Mouse (Mus musculus): Measurements from ENCODE around the gene Sorl1.

Sorl1 gene

DNA sequence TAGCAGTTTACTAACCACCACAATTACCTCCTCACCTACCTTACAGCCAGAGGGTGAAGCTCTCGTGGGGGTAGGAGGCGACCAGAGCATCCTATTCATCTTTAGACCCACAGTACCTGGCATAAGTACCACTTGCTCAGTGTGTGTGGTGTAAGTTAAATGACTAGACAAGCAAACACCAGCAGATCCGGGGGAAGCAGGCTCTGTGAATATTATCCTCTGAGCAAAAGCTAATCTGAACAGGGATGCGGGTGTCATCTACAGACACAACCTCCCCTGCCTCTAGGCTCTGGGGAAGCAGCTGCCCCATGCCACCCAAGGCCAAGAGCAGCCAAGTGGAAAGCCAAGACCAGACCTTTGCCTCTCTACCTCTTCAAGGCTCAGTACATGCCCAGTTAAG is 68.7 kb downstream of the Sorl1 start:
- DNase-seq (ENCODE audit: extremely low spot score, low read depth, low spot score): no peak

- DNase-seq (ENCODE audit: extremely low spot score, low read depth, low spot score): no peak
These were observed 69.5 kb downstream of the Sorl1 start for GRCm38 (mm10) chr9:42054339-42055272.

- DNase-seq (ENCODE audit: extremely low spot score, low read depth, low spot score): no peak
These were observed 70.4 kb downstream of the Sorl1 start for GRCm38 (mm10) chr9:42053591-42054190.

- DNase-seq (ENCODE audit: extremely low spot score, low read depth, low spot score): no peak
These were observed 71.3 kb downstream of the Sorl1 start for GRCm38 (mm10) chr9:42052713-42053356.

DNA sequence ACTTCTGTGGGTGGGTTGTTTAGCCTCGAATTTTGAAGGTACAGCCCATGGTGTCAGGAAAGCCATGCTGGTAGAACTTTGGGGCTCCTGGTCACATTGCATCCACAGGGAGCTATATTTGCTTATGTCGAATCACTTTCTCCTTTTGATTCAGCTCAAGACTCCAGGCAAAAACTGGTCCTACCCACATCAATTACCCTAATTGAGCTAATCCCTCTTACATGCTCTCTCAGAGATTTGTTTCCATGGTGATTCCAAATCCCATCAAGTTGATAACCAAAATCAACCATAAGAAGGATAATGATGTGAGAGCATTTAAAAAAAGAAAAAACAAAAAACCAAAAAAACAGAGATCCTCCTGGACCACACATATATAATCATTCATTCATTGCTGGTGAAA is 75.6 kb downstream of the Sorl1 start:
- no peak for DNase-seq (ENCODE audit: extremely low spot score, low read depth, low spot score)

DNA sequence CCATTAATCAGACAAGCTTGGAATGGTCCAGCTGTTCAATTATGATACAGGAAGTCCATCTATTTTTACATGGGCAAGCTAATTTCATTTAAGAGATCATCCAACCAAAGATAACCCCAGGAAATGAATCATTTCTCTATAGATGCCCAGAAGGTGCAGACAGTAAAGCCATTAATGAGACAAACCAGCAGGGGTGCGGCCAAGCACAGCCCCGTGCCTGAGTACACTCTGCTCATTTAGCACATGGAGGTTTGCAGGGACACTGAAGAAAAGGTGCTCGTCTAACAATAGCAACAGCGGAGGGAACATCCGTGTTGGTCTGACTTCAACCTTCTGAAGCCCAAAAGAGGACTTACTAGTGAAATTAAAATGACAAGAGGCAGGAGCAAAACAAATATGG is 76.3 kb downstream of the Sorl1 start:
- no peak for DNase-seq (ENCODE audit: extremely low spot score, low read depth, low spot score)

- no peak for DNase-seq (ENCODE audit: extremely low spot score, low read depth, low spot score)
These were observed 77.8 kb downstream of the Sorl1 start for GRCm38 (mm10) chr9:42046248-42046647.

DNA sequence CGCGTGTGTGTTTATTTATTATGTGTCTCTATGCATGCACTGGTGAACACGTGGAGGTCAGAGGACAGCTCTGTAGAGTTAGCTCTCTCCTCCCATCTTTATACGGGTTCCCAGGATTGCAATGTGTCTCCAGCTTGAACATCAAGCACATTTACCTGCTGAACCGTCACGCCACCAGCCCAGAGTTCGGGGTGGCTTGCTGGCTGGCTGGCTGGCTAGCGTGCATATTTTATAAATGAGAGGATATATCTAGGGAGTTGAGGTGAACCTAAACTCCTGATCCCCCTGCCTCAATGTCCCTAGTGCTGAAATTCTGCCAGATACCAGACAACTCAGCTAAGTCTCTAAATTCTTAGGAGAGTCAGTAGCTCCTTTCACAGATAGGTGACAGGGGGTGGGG is 79.4 kb downstream of the Sorl1 start:
- no peak for DNase-seq (ENCODE audit: extremely low spot score, low read depth, low spot score)

GRCm38 (mm10) chr9:42043934-42044333 is 80.2 kb downstream of the Sorl1 start:
- DNase-seq (ENCODE audit: extremely low spot score, low read depth, low spot score): no peak

DNA sequence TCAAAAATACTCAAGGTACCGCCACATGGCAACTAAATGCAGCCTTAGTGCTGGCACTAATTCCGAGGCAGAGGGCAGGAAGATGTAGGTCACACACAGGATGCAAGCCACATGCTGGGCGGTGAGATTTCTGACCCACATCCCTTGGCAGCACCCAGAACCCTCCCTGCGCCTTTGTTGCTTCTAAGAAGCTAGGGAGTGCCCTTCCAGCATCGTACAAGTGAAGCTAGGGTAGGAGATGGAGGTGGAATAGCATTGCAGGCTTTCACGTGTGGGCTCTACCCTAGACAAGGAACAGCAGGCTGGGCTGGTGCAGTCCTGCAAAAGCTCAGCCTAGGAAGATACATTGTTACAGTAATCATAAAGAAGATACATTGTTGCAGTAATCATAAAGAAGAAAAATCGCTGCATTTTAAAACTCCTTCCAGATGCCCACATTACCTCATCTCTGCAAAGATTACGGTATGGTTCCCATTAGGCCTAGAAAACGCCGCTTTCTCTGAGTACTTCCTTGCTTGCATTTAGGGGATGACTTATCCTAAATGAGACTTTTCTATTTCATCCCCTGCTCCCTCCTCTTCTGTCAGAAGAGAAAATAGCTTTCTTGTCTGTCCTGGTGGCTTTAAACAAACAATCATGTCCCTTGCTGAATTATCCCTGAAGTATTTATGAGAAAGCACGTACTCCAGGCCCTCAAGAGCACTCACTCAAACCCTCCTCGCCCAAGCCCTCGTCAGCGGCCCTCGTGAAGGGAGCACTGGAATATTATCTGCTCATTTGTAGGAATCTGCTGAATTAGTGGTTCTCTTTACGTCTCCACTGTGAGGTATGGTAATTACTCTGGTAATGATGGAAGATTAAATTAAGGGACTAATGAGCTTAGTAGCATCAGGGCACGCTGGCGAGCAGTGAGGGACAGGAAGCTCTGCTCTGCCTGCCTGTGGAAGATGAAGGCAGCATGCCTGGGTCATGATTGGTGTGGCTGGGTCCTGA is 84.8 kb downstream of the Sorl1 start:
- DNase-seq (ENCODE audit: extremely low spot score, low read depth, low spot score): no peak

- no peak for DNase-seq (ENCODE audit: extremely low spot score, low read depth, low spot score)
These were observed 87.2 kb downstream of the Sorl1 start for GRCm38 (mm10) chr9:42036885-42037284.

DNA sequence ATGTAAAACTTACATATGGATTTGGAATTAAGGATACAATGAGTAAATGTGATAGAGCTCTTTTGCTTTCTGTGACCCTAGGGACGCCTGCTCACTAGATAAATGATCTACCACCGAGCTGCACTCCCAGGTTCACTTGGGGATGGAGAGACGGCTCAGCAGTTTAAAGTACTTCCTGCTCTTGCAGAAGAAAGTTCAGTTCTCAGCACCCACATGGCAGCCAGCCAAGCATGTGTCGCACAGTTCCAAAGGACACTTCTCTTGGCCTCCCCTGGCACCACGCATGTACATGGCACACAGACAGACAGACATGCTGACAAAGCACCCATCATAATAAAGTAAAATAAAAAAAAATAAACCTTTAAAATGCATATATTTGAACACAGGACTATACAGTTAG is 88.1 kb downstream of the Sorl1 start:
- DNase-seq (ENCODE audit: extremely low spot score, low read depth, low spot score): no peak

DNA sequence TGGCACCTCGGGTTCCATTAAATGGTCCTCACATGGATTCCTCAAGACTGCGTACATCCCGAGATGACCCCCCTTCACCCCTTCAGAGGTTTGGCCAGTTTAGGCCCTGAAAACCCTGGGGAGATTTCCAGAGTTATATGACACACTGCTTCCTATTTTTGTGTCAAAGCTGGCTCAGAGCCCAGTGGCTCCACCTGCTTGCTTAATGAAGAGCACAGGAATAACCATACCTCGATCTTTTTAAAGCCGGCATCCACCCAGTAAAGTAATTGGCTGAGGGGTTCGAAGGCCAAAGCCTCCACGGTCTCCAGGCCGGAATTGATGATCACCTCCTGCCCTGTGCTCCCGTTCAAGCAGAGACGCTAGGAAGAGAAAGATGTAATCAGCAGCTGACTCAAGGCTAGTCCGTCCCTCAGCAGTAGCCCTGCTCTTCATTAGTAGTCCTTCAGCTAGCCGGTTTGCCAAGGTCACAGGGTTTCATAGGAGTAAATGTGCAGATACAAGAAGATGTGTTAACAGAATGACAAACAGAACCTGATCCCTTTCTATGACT is 88.8 kb downstream of the Sorl1 start:
- DNase-seq (ENCODE audit: extremely low spot score, low read depth, low spot score): no peak

DNA sequence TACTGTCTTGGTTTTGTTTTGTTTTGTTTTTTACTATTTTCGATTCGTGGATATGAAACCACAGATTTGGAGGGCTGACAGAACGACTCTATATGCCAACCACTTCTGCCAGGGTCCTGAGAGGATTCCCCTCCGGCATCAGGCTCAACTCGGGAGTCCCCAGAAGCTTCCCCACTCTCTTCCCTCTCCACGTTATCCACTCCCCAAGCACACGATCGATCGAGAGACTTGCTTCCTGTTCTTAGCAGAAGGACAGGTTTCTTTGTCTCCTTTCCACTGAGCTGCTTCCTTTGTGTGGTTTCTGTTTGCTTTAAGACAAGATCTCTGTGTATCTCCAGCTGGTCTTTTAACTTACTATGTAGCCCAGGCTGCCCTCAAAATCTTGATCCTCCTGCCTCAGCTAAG is 90.0 kb downstream of the Sorl1 start:
- DNase-seq (ENCODE audit: extremely low spot score, low read depth, low spot score): no peak

GRCm38 (mm10) chr9:42033291-42034115 is 90.6 kb downstream of the Sorl1 start:
- no peak for DNase-seq (ENCODE audit: extremely low spot score, low read depth, low spot score)

DNA sequence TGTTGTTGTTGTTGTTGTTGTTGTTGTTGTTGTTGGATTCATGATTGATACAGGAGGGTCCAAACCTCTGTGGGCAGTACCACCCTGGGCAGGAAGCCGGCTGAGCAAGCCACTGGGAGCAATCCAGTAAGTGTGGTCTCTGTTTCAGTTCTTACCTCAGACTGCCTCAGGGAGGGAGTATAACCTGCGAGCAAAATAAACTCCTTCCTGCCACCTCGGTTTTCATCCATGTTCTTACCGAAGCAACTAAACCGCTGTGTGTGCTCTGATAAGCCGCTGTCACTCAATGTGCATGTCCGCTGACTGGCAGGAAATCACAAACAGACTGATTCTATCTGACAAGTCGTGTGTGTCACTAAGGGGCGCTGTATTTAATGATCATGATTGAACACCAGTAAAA is 91.7 kb downstream of the Sorl1 start:
- DNase-seq (ENCODE audit: extremely low spot score, low read depth, low spot score): no peak

- no peak for DNase-seq (ENCODE audit: extremely low spot score, low read depth, low spot score)
These were observed 95.3 kb downstream of the Sorl1 start for GRCm38 (mm10) chr9:42028807-42029206.

DNA sequence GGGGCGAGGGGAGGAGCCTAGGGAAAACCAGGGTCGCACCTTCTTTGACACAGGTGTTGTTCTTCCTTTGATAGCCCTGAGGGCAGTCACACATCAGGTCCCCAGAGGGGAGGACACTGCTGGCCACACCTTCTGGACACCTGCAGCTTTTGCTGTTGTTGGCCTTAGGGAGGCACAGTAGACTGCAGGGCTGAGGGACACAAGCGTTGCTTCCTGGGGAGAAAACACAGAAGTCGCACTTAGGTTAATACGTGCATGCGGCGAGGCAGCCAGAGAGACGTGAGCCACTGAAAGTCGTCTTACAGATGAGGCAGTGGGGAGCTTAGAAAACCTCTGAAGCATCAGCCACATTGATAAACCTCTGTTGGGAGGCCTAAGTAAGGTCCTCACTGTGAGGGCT is 99.8 kb downstream of the Sorl1 start:
- no peak for DNase-seq (ENCODE audit: extremely low spot score, low read depth, low spot score)

DNA sequence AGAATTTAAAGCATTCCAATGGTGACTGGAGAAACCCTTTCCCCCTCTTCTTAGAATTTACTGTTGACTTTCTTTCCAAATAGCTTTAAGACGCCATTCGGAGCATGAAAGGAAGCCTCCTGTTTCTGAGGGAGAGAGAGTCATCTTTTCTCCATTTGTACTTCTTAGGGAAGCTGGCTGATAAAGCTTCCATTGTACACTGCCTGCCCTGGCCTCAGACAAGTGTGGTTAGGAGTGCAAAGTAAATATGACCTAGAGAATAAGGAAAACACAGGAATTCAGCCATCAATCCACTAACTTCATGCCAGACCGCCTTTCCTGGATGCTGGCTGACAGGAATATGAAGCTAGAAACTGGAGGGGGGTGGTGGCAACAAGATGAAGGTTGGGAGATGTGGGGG is 100.7 kb downstream of the Sorl1 start:
- no peak for DNase-seq (ENCODE audit: extremely low spot score, low read depth, low spot score)

- DNase-seq (ENCODE audit: extremely low spot score, low read depth, low spot score): no peak
These were observed 101.8 kb downstream of the Sorl1 start for GRCm38 (mm10) chr9:42022318-42022717.

All from hindlimb bud, embryonic 11.5 days (tissue).